Mouse (Mus musculus) liver, embryonic 14.5 days (tissue): ENCODE data around the gene Wnt16. TPM values are rescaled to one million over a fixed set of nuclear protein-coding genes. Genes with fewer than 3 reads are reported as not detected.
"Not testable (repeated sequence)": the region's sequence is repeated elsewhere in the genome, so short reads cannot be mapped to it uniquely, and the experiment has no call there.

ENCODE experiments used
- ATAC-seq: fragments of 200-750 bp; cut with Nextera tagmentation; 2 replicates; pipeline ENCODE4 v1.8.0; 2017; ENCODE audit warnings: moderate number of reproducible peaks, mild to moderate bottlenecking, moderate library complexity; ENCODE audit not compliant: insufficient read depth
- DNase-seq, 3 experiments: peaks; one replicate each; pipeline ENCODE4 v3.0.0-alpha.2; 2012 to 2013; ENCODE audit warnings: low read depth in 3 of 3, low spot score in 3 of 3
- H3K27ac ChIP-seq: fragments of 300-500 bp; sonication (generic); 2 replicates; pipeline ENCODE4 v1.5.1; 2014; ENCODE audit warnings: moderate library complexity, mild to moderate bottlenecking, control low read depth, inconsistent platforms
- H3K27me3 ChIP-seq: fragments of 300-500 bp; sonication (generic); 2 replicates; pipeline ENCODE4 v1.6.1; 2014; ENCODE audit warnings: mild to moderate bottlenecking, low read length, moderate library complexity; ENCODE audit not compliant: control insufficient read depth, insufficient read depth
- H3K36me3 ChIP-seq: fragments of 300-500 bp; sonication (generic); replicated peaks from 2 replicates; pipeline ENCODE4 v1.6.1; 2014; ENCODE audit warnings: low read depth; ENCODE audit not compliant: control insufficient read depth, insufficient read depth
- H3K4me1 ChIP-seq, 2 experiments: fragments of 200-500 bp in 1 of 2; fragments of 300-500 bp in 1 of 2; sonication (generic) in 1 of 2; replicated peaks; 2 replicates each; pipeline ENCODE4 v1.6.1; 2012 to 2014; ENCODE audit warnings: antibody characterized with exemption in 1 of 2, inconsistent platforms in 1 of 2, low read length in 1 of 2; ENCODE audit not compliant: control insufficient read depth in 2 of 2, insufficient read depth in 2 of 2
- H3K4me2 ChIP-seq: fragments of 300-500 bp; sonication (generic); 2 replicates; pipeline ENCODE4 v1.6.1; 2014; ENCODE audit warnings: low read depth, mild to moderate bottlenecking, control low read depth, moderate library complexity
- H3K4me3 ChIP-seq, 2 experiments: fragments of 200-500 bp in 1 of 2; fragments of 300-500 bp in 1 of 2; sonication (generic) in 1 of 2; 2 replicates each; pipeline ENCODE4 v1.5.1; 2012 to 2014; ENCODE audit warnings: low read depth in 2 of 2, low read length in 2 of 2, mild to moderate bottlenecking in 2 of 2, control low read depth in 1 of 2, inconsistent platforms in 1 of 2, moderate library complexity in 1 of 2; ENCODE audit not compliant: insufficient read depth in 1 of 2
- H3K9ac ChIP-seq: fragments of 300-500 bp; sonication (generic); replicated peaks from 2 replicates; pipeline ENCODE4 v1.6.1; 2014; ENCODE audit warnings: mild to moderate bottlenecking, control low read depth, moderate library complexity
- H3K9me3 ChIP-seq: fragments of 300-500 bp; sonication (generic); 2 replicates; pipeline ENCODE4 v1.6.1; 2016; ENCODE audit warnings: low read length, mixed read lengths; ENCODE audit not compliant: control insufficient read depth
- CTCF ChIP-seq: IDR thresholded peaks from 2 replicates; pipeline ENCODE4 v1.5.1; 2016; ENCODE audit warnings: antibody characterized with exemption, low read depth, control low read depth
- EP300 ChIP-seq: IDR thresholded peaks from 2 replicates; pipeline ENCODE4 v1.6.1; 2016; ENCODE audit warnings: antibody characterized with exemption, low read depth
- WGBS: fragments of 180-500 bp; shearing (Covaris S2); extraction: QIAGEN DNeasy Blood & Tissue Kit; methylation state at CpG from one replicate; pipeline ENCODE4 v1.1.7; 2014; ENCODE audit not compliant: insufficient replicate concordance; 5-methylcytosine and 5-hydroxymethylcytosine counted together
- polyA plus RNA-seq, 2 experiments: library from polyadenylated mRNA; depleted of rRNA in 1 of 2; stranded (reverse) in 1 of 2; unstranded in 1 of 2; fragments of >200 nt; fragmentation: Nextera tagmentation in 1 of 2; extraction: Ambion mirVana in 1 of 2; gene quantifications; 2 replicates each; pipeline versions ENCODE4 v1.2.1 to v1.2.3; 2012 to 2014

Wnt16 gene
- polyA plus RNA-seq (2012; rRNA removed) (0.04 TPM in 1 of 2 replicates, not detected in the other), polyA plus RNA-seq (2014; fragmentation: Nextera tagmentation; extraction: Ambion mirVana) (not detected in 2 replicates)

DNA sequence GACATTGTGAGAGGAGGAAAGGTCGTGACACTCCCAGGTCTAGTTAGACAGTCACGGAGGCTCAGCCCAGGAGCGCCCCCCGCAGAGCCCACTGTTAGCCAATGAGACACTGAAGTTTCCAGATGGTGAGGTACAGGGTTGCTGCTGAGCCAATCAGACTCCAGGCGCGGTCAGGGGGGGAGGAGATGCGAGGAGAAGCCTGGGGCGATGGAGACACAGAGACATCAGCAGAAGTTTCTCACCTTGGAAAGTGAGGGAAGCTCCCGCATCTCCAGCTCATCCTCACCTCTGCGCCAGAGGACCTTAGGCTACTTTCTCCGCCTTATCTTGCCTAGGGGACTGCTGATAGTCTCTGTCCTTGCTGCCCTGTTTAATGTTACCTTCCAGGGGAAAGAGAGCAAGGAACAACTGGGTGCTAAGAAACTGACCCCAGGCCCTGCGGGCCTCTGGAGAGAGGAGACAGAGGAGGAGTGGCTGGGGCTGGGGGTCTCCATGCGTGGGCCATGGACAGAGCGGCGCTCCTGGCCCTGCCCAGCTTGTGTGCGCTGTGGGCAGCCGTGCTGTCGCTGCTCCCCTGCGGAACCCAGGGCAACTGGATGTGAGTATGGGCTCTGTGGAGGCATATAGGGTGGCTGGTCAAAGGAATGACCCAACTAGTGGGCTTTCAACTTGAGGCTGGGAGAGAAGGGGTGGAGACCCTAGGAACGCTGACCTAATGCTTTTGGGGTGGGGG, at the start of gene Wnt16:
Gene Wnt16, plus strand, starts transcription at position 224 of the 733 bp plus-strand sequence.
- peak within 1 kb of the TSS; percentile 37 for H3K4me2 ChIP-seq
- ATAC-seq (no peak), DNase-seq (no peak)
- H3K4me1 ChIP-seq, result no peaks in the 10 kb centered on the region
- H3K27me3 ChIP-seq, result peaks cover 33% of the 10 kb centered on the region
- H3K9me3 ChIP-seq, result no peaks in the 10 kb centered on the region
- H3K36me3 ChIP-seq, result no peaks in the 10 kb centered on the region
- H3K27ac ChIP-seq, result no peak within 1 kb of the TSS
- peak within 1 kb of the TSS in 1 of 2 experiments; percentile 11; a peak in 2 of 4 replicates for H3K4me3 ChIP-seq
- WGBS, result 4% methylated on average over 20 of the region's 20 CpGs
- H3K9ac ChIP-seq, result no peak within 1 kb of the TSS
- TF ChIP-seq EP300 (no peak), CTCF (no peak)

DNA sequence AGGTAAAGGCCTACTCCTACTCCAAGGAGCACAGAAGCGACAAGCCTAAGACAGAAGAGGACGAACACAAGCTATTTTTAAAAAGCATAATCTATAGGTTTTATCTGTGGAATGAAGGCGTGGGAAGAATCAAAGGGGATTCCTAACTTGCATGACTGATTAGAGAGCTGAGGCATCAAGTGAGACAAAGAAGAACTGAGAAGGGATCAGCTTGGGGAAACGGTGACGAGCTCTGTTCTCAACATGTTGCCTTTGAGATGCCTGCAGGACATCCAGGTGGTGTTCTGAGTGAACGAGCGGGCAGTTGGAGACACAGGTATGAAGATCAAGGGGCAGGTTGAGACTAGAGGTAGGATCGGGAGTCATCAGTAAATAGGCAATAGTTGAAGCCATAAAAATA, 44.7 kb upstream of the Wnt16 start:
- DNase-seq (no peak), ATAC-seq (no peak)
- WGBS, result 54% methylated on average over 8 of the region's 8 CpGs

DNA sequence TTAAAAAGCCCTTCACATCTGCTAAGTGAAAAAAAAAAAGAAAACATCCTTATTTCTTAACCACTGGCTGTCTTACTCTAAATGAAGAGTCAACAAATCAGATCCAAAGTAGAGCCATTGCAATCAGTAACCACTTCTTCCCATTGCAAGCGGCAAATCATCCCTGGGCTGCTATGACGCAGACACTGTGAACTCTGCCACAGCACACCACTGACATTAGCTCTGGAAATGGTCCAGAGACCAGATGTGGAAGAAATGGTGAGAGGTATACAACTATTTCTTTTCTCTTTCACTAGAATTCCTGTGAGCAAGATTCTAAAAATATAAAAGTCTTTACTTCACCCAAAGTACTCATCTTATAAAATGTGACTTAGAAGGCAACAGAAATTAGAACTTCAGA, 41.3 kb upstream of the Wnt16 start:
- Histone ChIP-seq H3K9me3 (no peaks in the 10 kb centered on the region), H3K36me3 (no peaks in the 10 kb centered on the region), H3K4me1 (no peaks in the 10 kb centered on the region), H3K27me3 (no peaks in the 10 kb centered on the region), H3K4me2 (no peak overlapping the region), H3K4me3 (no peak overlapping the region), H3K9ac (no peak overlapping the region), H3K27ac (no peak overlapping the region)
- 72% methylated on average over 2 of the region's 2 CpGs for WGBS
- no peak for ATAC-seq
- DNase-seq, result no peak
- TF ChIP-seq EP300, result no peak
- no peak for TF ChIP-seq CTCF

More for the DNA sequence above, 44.7 kb upstream of the Wnt16 start:
- H3K27ac ChIP-seq, result no peak overlapping the region
- no peak overlapping the region for H3K9ac ChIP-seq
- no peaks in the 10 kb centered on the region for H3K9me3 ChIP-seq
- no peaks in the 10 kb centered on the region for H3K27me3 ChIP-seq
- H3K4me3 ChIP-seq, result no peak overlapping the region
- no peaks in the 10 kb centered on the region for H3K36me3 ChIP-seq
- TF ChIP-seq EP300, result no peak
- TF ChIP-seq CTCF, result no peak
- no peaks in the 10 kb centered on the region for H3K4me1 ChIP-seq
- H3K4me2 ChIP-seq, result no peak overlapping the region

DNA sequence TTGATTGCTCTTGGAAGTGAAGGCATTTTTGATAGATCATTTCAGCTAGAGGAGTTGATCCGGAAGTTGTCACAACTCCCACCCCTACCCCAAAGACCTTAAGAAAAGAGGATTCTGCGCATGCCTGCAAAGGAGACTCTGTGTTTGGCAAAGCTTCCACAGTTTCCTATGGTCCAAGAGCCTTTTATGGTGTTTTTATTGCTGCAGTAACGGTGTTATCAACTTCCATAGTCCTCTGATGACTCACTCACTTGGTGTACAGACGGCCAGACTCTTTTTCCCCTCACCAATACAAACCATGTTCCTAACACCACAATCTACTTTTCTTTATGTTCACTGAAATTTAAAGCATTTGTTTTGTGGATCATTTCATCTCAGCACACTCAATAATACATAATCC, 29.2 kb upstream of the Wnt16 start:
- Histone ChIP-seq H3K36me3 (no peaks in the 10 kb centered on the region), H3K4me2 (no peak overlapping the region), H3K27ac (no peak overlapping the region), H3K27me3 (no peaks in the 10 kb centered on the region), H3K9me3 (no peaks in the 10 kb centered on the region), H3K4me3 (no peak overlapping the region), H3K9ac (no peak overlapping the region), H3K4me1 (no peaks in the 10 kb centered on the region)
- WGBS, result 52% methylated on average over 4 of the region's 4 CpGs
- ATAC-seq (no peak), DNase-seq (no peak)
- no peak for TF ChIP-seq EP300
- TF ChIP-seq CTCF, result no peak

DNA sequence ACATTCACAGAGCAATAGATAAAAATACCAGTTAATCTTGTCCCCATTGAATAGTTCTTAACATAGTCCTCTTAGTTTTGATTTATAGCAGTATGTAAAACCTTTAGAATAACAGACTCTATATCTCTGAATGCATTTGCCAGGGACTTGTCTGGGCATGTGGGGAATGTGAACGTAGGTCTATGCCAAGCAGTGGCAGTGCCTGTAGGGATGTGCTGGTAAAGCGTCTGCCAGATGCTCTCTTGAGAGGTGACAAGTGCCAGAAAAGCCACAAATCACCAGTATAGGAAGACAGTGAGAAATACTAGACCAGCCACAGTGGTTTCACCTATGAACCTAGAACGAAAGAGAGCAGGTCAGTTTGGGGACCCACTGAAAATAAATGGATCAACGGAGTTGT, 25.5 kb upstream of the Wnt16 start:
- Histone ChIP-seq H3K4me2 (no peak overlapping the region), H3K9me3 (no peaks in the 10 kb centered on the region), H3K4me3 (no peak overlapping the region), H3K4me1 (no peaks in the 10 kb centered on the region), H3K27me3 (no peaks in the 10 kb centered on the region), H3K36me3 (no peaks in the 10 kb centered on the region), H3K9ac (no peak overlapping the region), H3K27ac (no peak overlapping the region)
- 56% methylated on average over 4 of the region's 4 CpGs for WGBS
- DNase-seq, result no peak
- no peak for ATAC-seq
- TF ChIP-seq CTCF (no peak), EP300 (no peak)

DNA sequence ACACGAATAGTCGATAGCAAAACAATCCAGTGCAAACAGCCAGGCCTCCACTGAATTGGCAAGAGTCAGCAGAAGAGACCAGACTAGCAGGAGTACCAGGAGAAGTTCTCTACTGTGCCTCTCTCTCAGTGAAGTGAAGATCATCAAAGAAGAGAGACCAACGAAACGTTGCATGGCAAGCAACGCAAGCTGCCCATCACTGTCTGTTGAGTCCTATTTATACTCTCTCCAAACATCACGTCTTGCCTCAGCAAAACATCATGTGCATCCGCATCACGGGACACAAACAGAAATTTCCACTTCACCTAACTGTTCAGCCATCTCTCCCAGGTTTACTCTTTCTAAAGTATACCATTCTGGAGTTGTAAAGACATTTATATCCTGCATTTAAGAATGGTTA, 23.9 kb upstream of the Wnt16 start:
- not testable (repeated sequence) for H3K4me2 ChIP-seq, DNase-seq, H3K4me1 ChIP-seq, H3K4me3 ChIP-seq, H3K27ac ChIP-seq, H3K9ac ChIP-seq, ATAC-seq, H3K27me3 ChIP-seq, H3K9me3 ChIP-seq, H3K36me3 ChIP-seq
- WGBS, result 59% methylated on average over 8 of the region's 8 CpGs
